Mouse (Mus musculus): Measurements from ENCODE around the gene Psmb11.

DNA sequence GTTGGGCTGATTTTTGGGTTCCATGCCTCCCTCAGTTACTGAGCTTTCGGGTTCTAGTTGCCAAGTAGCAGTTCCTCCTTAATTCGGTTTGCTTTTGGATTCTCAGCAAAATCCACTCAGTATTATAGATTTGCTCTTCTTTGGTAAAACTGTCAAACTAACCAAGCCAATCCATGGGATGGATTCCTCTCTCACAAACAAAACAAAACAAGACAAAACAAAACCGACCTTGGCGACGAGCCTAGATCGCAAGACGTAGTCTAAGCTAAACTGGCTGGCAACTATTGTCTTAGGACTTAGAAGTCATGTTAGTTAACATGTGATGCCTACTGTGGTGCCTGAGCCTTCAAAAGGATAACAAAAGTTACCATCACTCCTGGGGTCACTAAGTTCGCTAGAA lies 17.5 kb upstream of the Psmb11 start:
- TF ChIP-seq CTCF (IDR thresholded peaks at IDR 0.05; ENCODE audit: low read depth, low read length) = no peak
- no peak for TF ChIP-seq GATA1 (IDR thresholded peaks at IDR 0.05; ENCODE audit: borderline replicate concordance, low read length)
- TF ChIP-seq TAL1 (conservative IDR thresholded peaks at IDR 0.05; ENCODE audit: low read depth, low read length) = no peak
- no peak for TF ChIP-seq GATA2 (IDR thresholded peaks at IDR 0.05; ENCODE audit: borderline replicate concordance, low read depth, low read length)
- no peak for TF ChIP-seq POLR2AphosphoS5 (IDR thresholded peaks at IDR 0.05; ENCODE audit: insufficient replicate concordance, low read depth, low read length)
